Mouse (Mus musculus) urinary bladder, postnatal 36 days (tissue): ENCODE measurements around the gene Cacna1h.
A peak's percentile ranks its signal among the peaks of the same experiment; 100 is the strongest.

ENCODE experiments used
- DNase-seq, 2 experiments: peaks; one replicate each; pipeline ENCODE4 v3.0.0; 2022; ENCODE audit warnings: low spot score in 2 of 2, mixed read lengths in 1 of 2

The Cacna1h gene

GRCm38 (mm10) chr17:25408302-25408999 is 25.1 kb downstream of the Cacna1h start:
- no peak for DNase-seq

GRCm38 (mm10) chr17:25407352-25407751 is 26.2 kb downstream of the Cacna1h start:
- DNase-seq = no peak

GRCm38 (mm10) chr17:25406011-25406441 is 27.6 kb downstream of the Cacna1h start:
- DNase-seq = no peak

DNA sequence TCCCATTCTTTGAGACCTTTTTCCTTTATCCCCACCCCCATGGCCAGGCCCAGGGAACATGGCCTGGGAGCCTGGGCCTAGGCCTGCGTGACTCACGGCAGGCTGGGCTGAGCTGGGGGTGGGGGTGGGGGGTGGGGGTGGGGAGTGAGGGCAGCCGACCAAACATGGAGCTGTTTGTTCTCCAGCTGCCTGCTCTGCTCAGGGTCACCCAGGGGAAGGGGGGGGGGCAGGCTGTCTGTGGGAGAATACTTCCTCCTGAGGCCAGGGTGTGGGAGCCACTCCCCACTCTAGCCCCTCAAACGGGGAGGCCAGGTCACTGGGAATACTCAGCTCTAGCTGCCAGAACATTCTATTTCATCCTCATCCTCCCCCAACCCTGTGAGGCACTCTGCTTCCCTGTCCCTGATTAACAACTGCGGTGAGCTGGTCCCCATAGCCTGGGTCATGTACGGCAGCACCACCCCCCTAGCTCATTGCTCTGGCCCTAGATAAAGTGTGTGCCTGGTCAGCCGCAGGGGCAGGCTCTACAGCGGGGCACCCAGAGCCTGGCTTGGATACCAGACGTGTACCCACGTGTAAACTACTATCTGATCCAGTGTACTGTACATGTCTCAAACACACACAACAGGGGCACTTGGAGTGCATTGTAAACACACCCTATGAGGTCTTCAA is 28.2 kb downstream of the Cacna1h start:
- DNase-seq = no peak

- no peak for DNase-seq
Measured at GRCm38 (mm10) chr17:25404190-25404589, 29.4 kb downstream of the Cacna1h start.

DNA sequence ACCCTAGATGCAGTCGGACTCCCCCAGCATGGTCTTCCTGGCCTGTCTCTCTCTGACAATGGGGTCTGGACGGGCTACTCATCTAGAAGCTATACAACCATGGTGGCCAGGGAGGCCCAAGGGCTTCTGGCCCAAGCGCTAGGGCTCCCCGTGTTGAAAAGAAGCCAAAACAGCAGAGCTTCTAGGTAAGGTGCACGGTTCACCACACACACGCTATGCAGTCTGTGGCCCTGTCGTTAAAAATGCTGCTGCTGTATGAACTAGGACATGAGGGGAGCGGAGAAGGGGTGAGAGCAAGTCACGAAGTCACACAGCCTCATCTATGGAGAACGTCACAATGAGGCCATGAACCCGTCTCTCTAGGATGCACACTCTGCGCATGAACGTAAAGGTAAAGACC is 31.4 kb downstream of the Cacna1h start:
- DNase-seq = no peak

- DNase-seq = no peak
Measured at GRCm38 (mm10) chr17:25401491-25401890, 32.1 kb downstream of the Cacna1h start.

DNA sequence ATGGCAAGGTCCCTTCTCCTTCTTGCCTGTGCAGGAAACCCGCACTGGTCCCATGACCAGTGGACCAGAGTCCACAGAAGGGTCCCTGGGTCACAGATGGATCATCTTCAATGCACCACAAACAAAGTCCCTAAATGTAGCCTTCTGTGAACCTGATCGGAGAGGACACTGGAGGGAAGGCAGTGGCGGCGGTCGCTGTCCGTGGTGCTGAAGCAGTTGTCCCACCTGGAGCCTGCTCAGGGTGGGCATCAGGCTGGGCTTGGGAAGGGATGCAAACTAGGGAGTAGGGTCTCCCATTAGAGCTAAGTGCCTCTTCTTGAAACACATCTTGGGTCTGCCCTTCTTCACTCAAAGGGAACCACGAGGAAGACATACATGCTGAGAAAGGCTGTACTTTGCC is 33.1 kb downstream of the Cacna1h start:
- no peak for DNase-seq

DNA sequence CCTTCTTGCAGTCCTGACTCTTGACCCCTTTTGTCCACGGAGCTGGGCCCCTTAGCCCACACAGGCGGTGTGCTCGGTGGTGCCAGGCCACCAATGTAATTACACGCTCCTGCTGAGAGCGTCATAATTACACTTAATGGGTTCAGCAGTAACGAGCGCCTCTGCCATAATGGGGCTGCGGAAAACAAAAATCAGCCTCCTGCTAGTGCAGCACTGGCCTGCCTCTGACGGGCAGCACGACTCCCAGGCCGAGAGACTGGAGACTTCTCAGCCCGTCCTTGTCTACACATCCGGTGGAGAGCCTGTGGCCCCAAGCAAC is 35.1 kb downstream of the Cacna1h start:
- no peak for DNase-seq

DNA sequence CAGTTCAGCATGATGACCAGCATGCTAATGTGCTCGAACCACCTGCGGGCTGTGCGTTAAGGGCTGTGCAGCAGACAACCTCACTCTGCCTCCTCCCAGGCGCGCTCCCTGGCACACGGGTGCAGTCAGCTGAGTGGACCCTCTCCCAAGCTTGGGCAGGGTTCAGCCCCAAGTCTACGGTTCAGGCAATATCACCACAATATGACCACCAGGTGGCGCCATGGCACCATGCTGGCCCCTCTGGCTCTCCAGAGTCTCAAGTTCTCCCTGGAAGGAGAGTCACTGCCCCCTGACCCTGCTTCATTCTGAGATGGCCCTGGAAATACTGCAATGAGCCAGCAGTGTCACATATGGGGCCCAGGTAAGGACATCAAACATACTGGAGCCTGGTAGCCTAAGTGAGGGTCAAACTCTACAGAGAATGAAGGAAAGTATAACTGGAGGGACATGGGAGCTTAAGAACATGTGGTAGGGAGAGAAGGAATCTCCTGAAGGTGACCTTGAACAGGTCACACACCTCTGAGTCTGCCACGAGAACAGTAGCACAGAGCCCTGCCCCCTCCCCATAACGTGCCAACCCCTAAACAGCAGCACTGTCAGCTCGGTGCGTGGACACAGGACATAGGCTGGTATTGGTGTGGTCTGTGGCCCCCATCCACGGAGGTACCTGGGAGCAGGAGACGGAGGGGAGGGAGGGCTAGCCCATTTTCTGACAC is 35.6 kb downstream of the Cacna1h start:
- peak; percentile 67 to 78 for DNase-seq

DNA sequence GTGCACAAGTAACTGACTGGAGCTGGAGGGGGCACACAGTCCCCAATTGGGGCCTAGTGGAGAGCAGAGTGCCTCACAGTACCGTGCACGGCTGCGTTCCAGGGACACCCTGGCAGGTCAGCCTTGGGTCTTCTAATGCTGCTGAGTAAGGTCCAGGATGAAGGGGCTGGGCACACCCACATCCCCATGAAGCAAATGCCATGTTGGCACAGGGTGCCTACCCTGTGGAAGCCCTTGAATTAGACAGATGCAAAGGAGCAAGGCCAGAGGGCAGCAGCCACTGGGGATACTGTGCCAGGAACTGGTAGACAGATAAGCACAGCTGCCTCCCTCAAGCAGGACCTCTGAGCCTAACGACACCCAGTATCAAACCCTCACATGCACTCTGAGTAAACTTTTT is 39.1 kb downstream of the Cacna1h start:
- DNase-seq = no peak

DNA sequence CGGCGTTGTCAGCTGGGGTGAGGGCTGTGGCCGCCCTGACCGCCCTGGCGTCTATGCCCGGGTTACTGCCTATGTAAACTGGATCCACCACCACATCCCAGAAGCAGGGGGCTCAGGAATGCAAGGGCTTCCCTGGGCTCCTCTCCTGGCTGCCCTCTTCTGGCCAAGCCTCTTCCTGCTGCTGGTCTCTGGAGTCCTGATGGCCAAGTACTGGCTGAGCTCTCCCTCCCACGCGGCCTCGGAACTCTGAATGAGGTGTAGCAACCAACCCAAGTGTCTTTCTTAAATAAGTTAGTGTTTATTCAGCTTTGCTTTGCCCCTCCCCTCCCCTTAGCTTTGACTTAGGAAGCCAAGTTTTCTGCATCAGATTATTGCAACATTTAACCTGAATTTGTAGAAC is 59.6 kb downstream of the Cacna1h start:
- no peak for DNase-seq

GRCm38 (mm10) chr17:25372491-25372890 is 61.1 kb downstream of the Cacna1h start:
- DNase-seq = no peak

GRCm38 (mm10) chr17:25368973-25369372 is 64.6 kb downstream of the Cacna1h start, which contains the start of gene Tpsg1:
TSS of gene Tpsg1 (plus strand) at chr17:25369273.
- no peak for DNase-seq

GRCm38 (mm10) chr17:25366005-25366404 is 67.6 kb downstream of the Cacna1h start, which contains the start of gene Tpsb2:
TSS of gene Tpsb2 (plus strand) at chr17:25366305.
- no peak for DNase-seq

DNA sequence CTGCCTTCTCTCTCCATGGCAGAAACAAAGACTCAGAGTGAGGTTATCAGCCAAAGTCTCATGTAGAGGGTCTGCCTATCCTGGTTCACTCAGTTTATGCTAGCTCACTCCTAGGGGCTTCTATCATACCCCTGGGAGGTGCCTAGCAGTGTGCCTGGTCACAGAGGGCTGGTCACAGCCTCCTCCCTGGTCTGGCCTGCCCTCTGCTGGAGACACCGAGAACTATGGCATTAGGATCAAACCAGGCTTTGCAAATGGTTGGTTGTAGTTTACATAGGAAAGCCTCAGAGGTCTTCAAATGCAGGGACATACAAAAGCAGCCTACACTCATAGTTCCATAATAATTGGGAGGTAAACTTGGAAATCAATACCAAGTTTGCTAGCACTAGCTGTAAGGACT is 69.9 kb downstream of the Cacna1h start:
- DNase-seq = peak; percentile 7 to 25

DNA sequence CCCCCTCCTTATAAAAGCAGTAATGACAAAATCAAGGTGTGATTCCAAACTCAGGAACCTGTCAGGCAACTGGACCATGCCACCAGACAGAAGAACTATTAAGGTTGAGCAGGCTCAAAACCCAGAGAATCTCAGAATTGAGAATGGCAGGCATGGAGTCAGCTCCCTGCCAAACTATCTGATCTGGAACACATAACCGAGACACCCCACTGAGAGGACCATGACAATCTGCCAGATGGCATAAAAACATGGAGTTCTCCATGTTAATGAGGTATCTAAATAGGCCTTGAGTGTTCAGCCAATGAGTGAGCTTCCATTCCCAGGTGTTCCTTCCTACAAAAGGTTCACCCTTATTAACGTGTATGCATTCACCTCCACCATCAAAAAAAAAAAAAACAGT is 72.3 kb downstream of the Cacna1h start:
- no peak for DNase-seq

GRCm38 (mm10) chr17:25345462-25345861 is 88.1 kb downstream of the Cacna1h start, which contains the start of gene Tpsab1:
TSS of gene Tpsab1 (minus strand) at chr17:25345562.
- DNase-seq = no peak

DNA sequence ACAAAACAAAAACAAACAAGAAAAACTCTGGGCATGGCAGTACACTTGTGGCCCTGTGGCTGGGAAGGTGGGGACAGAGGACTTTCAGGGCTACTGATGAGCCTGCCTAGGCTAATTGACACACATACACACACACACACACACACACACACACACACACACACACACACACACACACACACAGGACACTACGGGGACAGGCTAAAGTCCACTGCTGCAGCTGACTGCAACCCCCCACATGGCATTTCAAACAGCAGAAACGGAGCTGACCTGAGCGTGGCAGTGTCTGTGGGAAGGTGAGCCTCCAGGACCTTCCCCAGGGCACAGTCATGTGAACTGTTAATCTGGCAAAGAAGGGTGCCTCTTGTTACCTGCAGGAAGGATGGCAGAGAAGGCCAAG is 92.1 kb downstream of the Cacna1h start:
- DNase-seq = no peak

- no peak for DNase-seq
Measured at GRCm38 (mm10) chr17:25340003-25340402, 93.6 kb downstream of the Cacna1h start.

DNA sequence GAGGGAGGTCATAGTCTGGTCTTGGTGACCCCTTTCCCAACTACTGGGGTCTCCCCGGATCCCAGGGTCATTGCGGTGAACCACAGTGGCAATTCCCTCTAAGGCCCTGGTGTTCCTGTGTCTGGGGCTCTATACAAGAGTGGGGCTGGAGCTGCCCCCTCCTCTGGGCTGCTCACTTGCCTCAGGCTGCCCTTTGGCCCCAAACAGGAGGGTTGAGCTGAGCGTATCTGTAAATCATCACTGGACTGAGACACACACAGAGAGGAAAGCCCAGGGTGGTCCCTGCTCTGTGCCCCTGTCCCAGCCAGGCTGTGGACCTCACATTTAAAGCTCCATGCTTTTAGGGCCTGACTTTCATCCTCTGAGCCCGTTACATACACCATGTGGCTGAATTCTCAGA is 95.4 kb downstream of the Cacna1h start:
- no peak for DNase-seq

- DNase-seq = peak; percentile 1 to 42
Measured at GRCm38 (mm10) chr17:25333943-25334342, 99.6 kb downstream of the Cacna1h start.

- no peak for DNase-seq
Measured at GRCm38 (mm10) chr17:25332321-25332720, 101.3 kb downstream of the Cacna1h start.
